Mouse (Mus musculus) forebrain, postnatal 0 days (tissue): Measurements from ENCODE around the gene Pcnt. TPM values are rescaled to one million over a fixed set of nuclear protein-coding genes. Genes with fewer than 3 reads are reported as not detected.

ENCODE experiments used
- ATAC-seq: fragments of 200-750 bp; cut with Nextera tagmentation; 2 replicates; pipeline ENCODE4 v1.8.0; 2017; ENCODE audit warnings: mild to moderate bottlenecking, moderate library complexity
- DNase-seq: peaks from one replicate; pipeline ENCODE4 v3.0.0-alpha.2; 2015
- H3K27ac ChIP-seq: fragments of 300-500 bp; sonication (generic); 2 replicates; pipeline ENCODE4 v1.5.1; 2014; ENCODE audit warnings: low read depth, mild to moderate bottlenecking, antibody characterized with exemption, low read length, moderate library complexity, mixed read lengths
- H3K27me3 ChIP-seq: fragments of 300-500 bp; sonication (generic); 2 replicates; pipeline ENCODE4 v1.6.1; 2014; ENCODE audit warnings: mild to moderate bottlenecking, low read length, mixed read lengths; ENCODE audit not compliant: insufficient read depth
- H3K36me3 ChIP-seq: fragments of 300-500 bp; sonication (generic); 2 replicates; pipeline ENCODE4 v1.6.1; 2014; ENCODE audit warnings: mild to moderate bottlenecking, moderate library complexity; ENCODE audit not compliant: insufficient read depth
- H3K4me1 ChIP-seq: fragments of 300-500 bp; sonication (generic); 2 replicates; pipeline ENCODE4 v1.6.1; 2014; ENCODE audit warnings: antibody characterized with exemption; ENCODE audit not compliant: insufficient read depth
- H3K4me2 ChIP-seq: fragments of 300-500 bp; sonication (generic); 2 replicates; pipeline ENCODE4 v1.6.1; 2014; ENCODE audit warnings: low read depth, mild to moderate bottlenecking, moderate library complexity
- H3K4me3 ChIP-seq: fragments of 300-500 bp; sonication (generic); 2 replicates; pipeline ENCODE4 v1.5.1; 2014; ENCODE audit warnings: low read depth, low read length, mixed read lengths
- H3K9ac ChIP-seq: fragments of 300-500 bp; sonication (generic); 2 replicates; pipeline ENCODE4 v1.6.1; 2014; ENCODE audit warnings: mild to moderate bottlenecking
- H3K9me3 ChIP-seq: fragments of 300-500 bp; sonication (generic); 2 replicates; pipeline ENCODE4 v1.6.1; 2016; ENCODE audit warnings: low read length
- CTCF ChIP-seq: sonication (generic); IDR thresholded peaks from 2 replicates; pipeline ENCODE4 v1.5.1; 2016; ENCODE audit warnings: antibody characterized with exemption, control low read depth, low read depth
- WGBS: fragments of 180-500 bp; shearing (Covaris S2); extraction: QIAGEN DNeasy Blood & Tissue Kit; methylation state at CpG from one replicate; pipeline ENCODE4 v1.1.7; 2014; 5-methylcytosine and 5-hydroxymethylcytosine counted together
- polyA plus RNA-seq: library from polyadenylated mRNA; unstranded; fragments of >200 nt; fragmentation: Nextera tagmentation; extraction: Ambion mirVana; gene quantifications from 2 replicates; pipeline ENCODE4 v1.2.1, GENCODE M21; 2015
- total RNA-seq: library from RNA; depleted of rRNA; stranded (reverse); fragments of >200 nt; gene quantifications from 2 replicates; pipeline ENCODE4 v1.2.3, GENCODE M21; 2014

Pcnt gene
- total and polyA plus RNA-seq, 2 experiments from 2014 or later: 4.4 to 19.0 TPM

DNA sequence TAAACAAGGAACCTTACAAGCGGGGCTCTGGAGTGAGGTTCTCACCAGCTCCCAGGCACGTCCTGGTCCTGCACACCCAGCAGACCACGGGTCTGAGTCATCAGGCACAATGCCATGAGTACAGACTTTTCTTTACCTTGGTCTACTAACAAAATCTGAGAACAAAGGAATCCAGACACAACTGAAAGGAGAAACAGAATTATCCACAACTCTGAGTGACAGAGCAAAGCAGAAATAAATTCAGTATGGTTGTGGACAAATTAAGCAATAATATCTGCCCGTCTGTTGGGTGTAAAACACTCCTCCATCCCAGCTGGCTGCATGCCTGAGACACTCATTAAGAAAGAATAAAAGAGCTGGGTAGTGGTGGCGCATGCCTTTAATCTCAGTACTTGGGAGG is 84.1 kb downstream of the Pcnt start:
- no peak for TF ChIP-seq CTCF

GRCm38 (mm10) chr10:76357286-76357875 is 85.2 kb downstream of the Pcnt start:
- TF ChIP-seq CTCF: no peak
- no peak for ATAC-seq
- WGBS: 91% methylated on average over 8 of the region's 8 CpGs

More for the DNA sequence above, 84.1 kb downstream of the Pcnt start:
- no peaks in the 10 kb centered on the region for H3K27me3 ChIP-seq
- H3K4me1 ChIP-seq: no peaks in the 10 kb centered on the region
- DNase-seq (peak; percentile 14), ATAC-seq (no peak)
- 40% methylated on average over 5 of the region's 5 CpGs for WGBS
- H3K9ac ChIP-seq: no peak overlapping the region
- no peak overlapping the region for H3K4me3 ChIP-seq
- H3K36me3 ChIP-seq: peaks cover 20% of the 10 kb centered on the region; the same call in 1 of the 2 replicates
- H3K4me2 ChIP-seq: no peak overlapping the region
- H3K9me3 ChIP-seq: no peaks in the 10 kb centered on the region
- no peak overlapping the region for H3K27ac ChIP-seq

DNA sequence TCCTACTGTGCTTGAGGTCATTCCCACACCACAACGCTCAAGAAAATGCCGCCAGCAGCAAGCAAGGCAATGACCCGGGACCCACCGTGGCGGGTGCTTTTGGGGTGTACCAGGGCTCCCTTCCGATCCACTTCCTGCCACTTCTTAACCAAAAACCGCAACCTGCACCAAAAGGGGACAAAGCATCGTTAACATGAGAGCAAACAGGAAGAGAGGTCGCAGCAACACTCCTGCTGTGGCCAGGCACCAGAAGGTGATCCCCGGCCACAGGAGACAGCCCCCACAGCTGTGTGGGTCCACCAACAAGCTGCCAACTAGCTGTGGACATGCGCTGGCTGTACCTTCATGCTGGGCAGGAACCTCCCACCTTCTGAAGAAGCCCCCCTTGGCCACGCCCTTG is 87.6 kb downstream of the Pcnt start:
- DNase-seq: no peak
- Histone ChIP-seq H3K9me3 (no peaks in the 10 kb centered on the region), H3K4me1 (no peaks in the 10 kb centered on the region), H3K27ac (no peak overlapping the region), H3K27me3 (no peaks in the 10 kb centered on the region), H3K4me3 (no peak overlapping the region), H3K9ac (no peak overlapping the region), H3K4me2 (no peak overlapping the region), H3K36me3 (peaks cover 39% of the 10 kb centered on the region)
- no peak for ATAC-seq
- TF ChIP-seq CTCF: no peak
- 95% methylated on average over 12 of the region's 12 CpGs for WGBS

More at GRCm38 (mm10) chr10:76357286-76357875, 85.2 kb downstream of the Pcnt start:
- DNase-seq: no peak
- Histone ChIP-seq H3K36me3 (peaks cover 29% of the 10 kb centered on the region), H3K9me3 (no peaks in the 10 kb centered on the region), H3K9ac (no peak overlapping the region), H3K4me3 (no peak overlapping the region), H3K27me3 (no peaks in the 10 kb centered on the region), H3K4me1 (no peaks in the 10 kb centered on the region), H3K4me2 (no peak overlapping the region), H3K27ac (no peak overlapping the region)

GRCm38 (mm10) chr10:76353986-76354385 is 88.6 kb downstream of the Pcnt start:
- Histone ChIP-seq H3K4me1 (no peaks in the 10 kb centered on the region), H3K36me3 (peaks cover 39% of the 10 kb centered on the region), H3K27me3 (no peaks in the 10 kb centered on the region), H3K4me3 (no peak overlapping the region), H3K27ac (no peak overlapping the region), H3K4me2 (no peak overlapping the region), H3K9me3 (no peaks in the 10 kb centered on the region), H3K9ac (no peak overlapping the region)
- DNase-seq (no peak), ATAC-seq (no peak)
- no peak for TF ChIP-seq CTCF
- WGBS: 96% methylated on average over 12 of the region's 12 CpGs

- peaks cover 39% of the 10 kb centered on the region for H3K36me3 ChIP-seq
- H3K27me3 ChIP-seq: no peaks in the 10 kb centered on the region
- H3K4me1 ChIP-seq: no peaks in the 10 kb centered on the region
- ATAC-seq (no peak), DNase-seq (no peak)
- 91% methylated on average over 7 of the region's 7 CpGs for WGBS
- no peak overlapping the region for H3K9ac ChIP-seq
- TF ChIP-seq CTCF: no peak
- no peak overlapping the region for H3K27ac ChIP-seq
- H3K4me3 ChIP-seq: no peak overlapping the region
- no peak overlapping the region for H3K4me2 ChIP-seq
- no peaks in the 10 kb centered on the region for H3K9me3 ChIP-seq
These were observed 90.6 kb downstream of the Pcnt start for GRCm38 (mm10) chr10:76351953-76352352.

GRCm38 (mm10) chr10:76346589-76346988 is 96.0 kb downstream of the Pcnt start:
- Histone ChIP-seq H3K9ac (no peak overlapping the region), H3K27me3 (no peaks in the 10 kb centered on the region), H3K36me3 (peaks cover 5% of the 10 kb centered on the region; the same call in 1 of the 2 replicates), H3K4me1 (peaks cover 8% of the 10 kb centered on the region; the same call in 1 of the 2 replicates), H3K4me2 (0 out of 2 replicates have a peak overlapping the region, but pooled peaks have one; percentile 61), H3K27ac (no peak overlapping the region), H3K4me3 (no peak overlapping the region), H3K9me3 (no peaks in the 10 kb centered on the region)
- TF ChIP-seq CTCF: peak; percentile 68
- DNase-seq (peak; percentile 71), ATAC-seq (no peak)
- WGBS: 8% methylated on average over 4 of the region's 4 CpGs

- Histone ChIP-seq H3K4me2 (peak overlapping the region; percentile 61), H3K27me3 (no peaks in the 10 kb centered on the region), H3K9ac (0 out of 2 replicates have a peak overlapping the region, but pooled peaks have one; percentile 96), H3K27ac (no peak overlapping the region), H3K36me3 (0 out of 2 replicates have a peak, but pooled peaks cover under 1% of the 10 kb centered on the region), H3K4me1 (peaks cover 8% of the 10 kb centered on the region; the same call in 1 of the 2 replicates), H3K4me3 (peak overlapping the region; percentile 91; the same call in 1 of the 2 replicates), H3K9me3 (no peaks in the 10 kb centered on the region)
- no peak for TF ChIP-seq CTCF
- no peak for DNase-seq
- ATAC-seq: no peak
- 24% methylated on average over 8 of the region's 8 CpGs for WGBS
These were observed 96.5 kb downstream of the Pcnt start for GRCm38 (mm10) chr10:76346043-76346491.
